Mouse (Mus musculus) hindbrain, embryonic 14.5 days (tissue): Measurements from ENCODE around the gene Ppp1r26. TPM values are rescaled to one million over a fixed set of nuclear protein-coding genes. Genes with fewer than 3 reads are reported as not detected.

Experiments
- ATAC-seq: fragments of 200-750 bp; cut with Nextera tagmentation; 2 replicates; pipeline ENCODE4 v1.8.0; 2017; ENCODE audit warnings: moderate number of reproducible peaks, mild to moderate bottlenecking, moderate TSS enrichment, moderate library complexity; ENCODE audit not compliant: low FRiP score
- DNase-seq: peaks from one replicate; pipeline ENCODE4 v3.0.0-alpha.2; 2015; ENCODE audit warnings: low spot score
- H3K27ac ChIP-seq: fragments of 300-500 bp; sonication (generic); 2 replicates; pipeline ENCODE4 v1.5.1; 2014; ENCODE audit warnings: mild to moderate bottlenecking, moderate library complexity
- H3K27me3 ChIP-seq: fragments of 300-500 bp; sonication (generic); 2 replicates; pipeline ENCODE4 v1.6.1; 2014; ENCODE audit warnings: mild to moderate bottlenecking, low read length, mixed read lengths; ENCODE audit not compliant: control insufficient read depth, insufficient read depth
- H3K36me3 ChIP-seq: fragments of 300-500 bp; sonication (generic); replicated peaks from 2 replicates; pipeline ENCODE4 v1.6.1; 2014; ENCODE audit not compliant: control insufficient read depth, insufficient read depth
- H3K4me1 ChIP-seq: fragments of 300-500 bp; sonication (generic); replicated peaks from 2 replicates; pipeline ENCODE4 v1.6.1; 2014; ENCODE audit warnings: antibody characterized with exemption, low read length, mixed read lengths; ENCODE audit not compliant: control insufficient read depth, insufficient read depth
- H3K4me2 ChIP-seq: fragments of 300-500 bp; sonication (generic); replicated peaks from 2 replicates; pipeline ENCODE4 v1.6.1; 2014; ENCODE audit warnings: mild to moderate bottlenecking, moderate library complexity
- H3K4me3 ChIP-seq: fragments of 300-500 bp; sonication (generic); replicated peaks from 2 replicates; pipeline ENCODE4 v1.5.1; 2014; ENCODE audit warnings: mild to moderate bottlenecking, low read length
- H3K9ac ChIP-seq: fragments of 300-500 bp; sonication (generic); 2 replicates; pipeline ENCODE4 v1.6.1; 2014
- H3K9me3 ChIP-seq: fragments of 300-500 bp; sonication (generic); 2 replicates; pipeline ENCODE4 v1.6.1; 2016; ENCODE audit warnings: low read length; ENCODE audit not compliant: control insufficient read depth
- WGBS: fragments of 180-500 bp; shearing (Covaris S2); extraction: QIAGEN DNeasy Blood & Tissue Kit; methylation state at CpG from one replicate; pipeline ENCODE4 v1.1.7; 2014; 5-methylcytosine and 5-hydroxymethylcytosine counted together
- polyA plus RNA-seq: library from polyadenylated mRNA; unstranded; fragments of >200 nt; fragmentation: Nextera tagmentation; extraction: Ambion mirVana; gene quantifications from 2 replicates; pipeline ENCODE4 v1.2.1, GENCODE M21; 2014

The Ppp1r26 gene
- polyA plus RNA-seq, result 15.5 and 15.9 TPM in 2 replicates

GRCm38 (mm10) chr2:28446515-28447314 is at the start of gene Ppp1r26:
Ppp1r26 (plus strand) TSS chr2:28446800.
- peak; percentile 59 for ATAC-seq
- peak within 1 kb of the TSS; percentile 95 for H3K4me2 ChIP-seq
- DNase-seq, result peak; percentile 52
- H3K4me1 ChIP-seq, result peaks cover 14% of the 10 kb centered on the region
- H3K4me3 ChIP-seq, result peak within 1 kb of the TSS; percentile 87
- H3K9ac ChIP-seq, result peak within 1 kb of the TSS; percentile 92
- WGBS, result under 1% methylated on average over 70 of the region's 118 CpGs
- H3K36me3 ChIP-seq, result peaks cover 27% of the 10 kb centered on the region
- H3K9me3 ChIP-seq, result no peaks in the 10 kb centered on the region
- no peaks in the 10 kb centered on the region for H3K27me3 ChIP-seq
- H3K27ac ChIP-seq, result peak within 1 kb of the TSS; percentile 87

DNA sequence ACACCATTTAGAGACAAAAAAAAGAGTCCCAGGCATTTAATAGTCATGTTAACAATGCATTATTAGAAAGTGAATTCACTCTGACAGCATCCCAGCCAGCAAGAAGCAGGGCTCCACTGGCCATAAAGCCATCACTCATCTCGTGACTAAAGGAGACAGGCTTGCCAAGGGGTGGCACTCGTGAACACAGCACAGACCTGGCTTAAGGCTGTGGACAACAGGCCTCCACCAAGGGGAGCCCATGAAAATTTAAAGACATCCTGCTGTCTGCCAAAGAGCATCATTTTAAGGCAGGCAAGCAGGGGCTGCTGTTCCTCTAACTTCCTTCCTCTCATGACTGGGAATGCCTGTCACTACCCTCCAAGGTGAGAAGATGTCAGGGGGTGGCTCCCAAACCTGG is 49.7 kb upstream of the Ppp1r26 start:
- Histone ChIP-seq H3K9me3 (no peaks in the 10 kb centered on the region), H3K4me3 (no peak overlapping the region), H3K36me3 (no peaks in the 10 kb centered on the region), H3K4me2 (no peak overlapping the region), H3K4me1 (peaks cover 10% of the 10 kb centered on the region), H3K27me3 (no peaks in the 10 kb centered on the region), H3K9ac (no peak overlapping the region), H3K27ac (peak overlapping the region; percentile 62)
- 40% methylated on average over 2 of the region's 2 CpGs for WGBS
- no peak for DNase-seq
- ATAC-seq, result no peak

DNA sequence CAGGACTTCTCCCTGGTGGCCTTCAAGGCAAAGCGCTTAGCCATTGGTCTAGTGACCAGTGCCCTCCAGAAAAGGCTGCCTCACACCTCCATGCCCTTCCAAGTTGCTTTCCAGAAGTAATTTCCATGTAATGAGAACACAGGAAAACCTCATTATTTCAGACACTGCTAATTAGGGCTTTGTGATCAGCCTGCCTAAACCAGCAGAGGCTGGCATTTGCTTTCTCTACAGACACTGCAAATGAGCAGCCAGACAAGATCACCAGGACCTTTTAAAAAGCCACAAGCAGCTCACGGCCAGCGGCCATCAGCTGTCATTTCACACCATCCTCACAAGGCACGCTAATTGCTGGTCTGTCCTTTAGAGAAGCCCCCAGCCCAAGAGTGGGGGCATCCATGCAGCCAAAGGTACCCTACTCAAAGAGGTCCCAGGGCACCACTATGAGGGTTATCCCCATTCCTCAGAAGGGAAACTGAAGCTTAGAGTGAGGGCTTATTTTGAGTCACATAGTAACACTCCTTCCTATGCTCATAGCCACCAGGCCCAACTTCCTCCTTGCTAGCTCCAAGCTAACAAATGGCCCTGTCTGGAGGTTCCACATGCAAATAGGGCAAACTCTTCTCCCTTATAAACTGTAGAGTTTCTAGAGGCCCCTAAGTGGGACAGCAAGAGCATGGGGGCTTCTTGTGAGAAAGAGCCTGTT is 49.0 kb upstream of the Ppp1r26 start:
- Histone ChIP-seq H3K9ac (peak overlapping the region; percentile 17; the same call in 1 of the 2 replicates), H3K27me3 (no peaks in the 10 kb centered on the region), H3K9me3 (no peaks in the 10 kb centered on the region), H3K4me1 (peaks cover 11% of the 10 kb centered on the region), H3K36me3 (no peaks in the 10 kb centered on the region), H3K4me3 (no peak overlapping the region), H3K4me2 (no peak overlapping the region), H3K27ac (peak overlapping the region; percentile 62)
- no peak for DNase-seq
- WGBS, result 58% methylated on average over 4 of the region's 4 CpGs
- no peak for ATAC-seq

DNA sequence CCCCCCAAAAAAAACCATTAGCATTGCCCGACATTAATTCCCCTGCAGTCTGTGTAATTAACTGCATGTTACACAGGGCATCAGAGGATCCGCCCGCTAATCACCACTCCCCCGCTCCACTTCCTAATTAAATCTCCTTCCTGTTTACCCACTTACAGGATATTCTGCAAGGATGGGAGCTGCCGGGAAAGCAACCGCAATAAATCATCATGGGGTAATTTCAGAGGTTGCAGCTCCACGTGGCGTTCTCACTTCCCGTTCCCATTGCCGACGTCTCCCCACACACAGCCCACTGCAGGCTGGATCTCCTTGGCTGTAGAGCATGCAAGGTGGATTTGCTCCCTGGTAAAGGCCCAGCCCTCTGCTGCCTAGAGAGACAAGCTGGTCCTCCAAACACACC is 45.0 kb upstream of the Ppp1r26 start:
- Histone ChIP-seq H3K4me1 (peaks cover 11% of the 10 kb centered on the region), H3K4me3 (no peak overlapping the region), H3K36me3 (no peaks in the 10 kb centered on the region), H3K4me2 (no peak overlapping the region), H3K9me3 (no peaks in the 10 kb centered on the region), H3K27ac (peak overlapping the region; percentile 60), H3K27me3 (no peaks in the 10 kb centered on the region), H3K9ac (no peak overlapping the region)
- DNase-seq (peak; percentile 63), ATAC-seq (peak; percentile 53; the same call in 1 of the 2 replicates)
- 49% methylated on average over 11 of the region's 11 CpGs for WGBS

- Histone ChIP-seq H3K9ac (no peak overlapping the region), H3K4me1 (peaks cover 8% of the 10 kb centered on the region), H3K9me3 (no peaks in the 10 kb centered on the region), H3K27me3 (no peaks in the 10 kb centered on the region), H3K4me2 (no peak overlapping the region), H3K27ac (peak overlapping the region; percentile 60), H3K4me3 (no peak overlapping the region), H3K36me3 (no peaks in the 10 kb centered on the region)
- no peak for DNase-seq
- no peak for ATAC-seq
These were observed 44.5 kb upstream of the Ppp1r26 start for GRCm38 (mm10) chr2:28402128-28402527.

GRCm38 (mm10) chr2:28407796-28408195 is 38.8 kb upstream of the Ppp1r26 start:
- no peaks in the 10 kb centered on the region for H3K9me3 ChIP-seq
- ATAC-seq (no peak), DNase-seq (no peak)
- no peaks in the 10 kb centered on the region for H3K36me3 ChIP-seq
- no peak overlapping the region for H3K4me3 ChIP-seq
- H3K27ac ChIP-seq, result no peak overlapping the region
- 68% methylated on average over 7 of the region's 7 CpGs for WGBS
- no peak overlapping the region for H3K4me2 ChIP-seq
- no peaks in the 10 kb centered on the region for H3K27me3 ChIP-seq
- H3K4me1 ChIP-seq, result peaks cover 7% of the 10 kb centered on the region; the same call in 1 of the 2 replicates
- no peak overlapping the region for H3K9ac ChIP-seq

GRCm38 (mm10) chr2:28409144-28409543 is 37.5 kb upstream of the Ppp1r26 start:
- 0 out of 2 replicates have a peak overlapping the region, but pooled peaks have one; percentile 38 for H3K27ac ChIP-seq

DNA sequence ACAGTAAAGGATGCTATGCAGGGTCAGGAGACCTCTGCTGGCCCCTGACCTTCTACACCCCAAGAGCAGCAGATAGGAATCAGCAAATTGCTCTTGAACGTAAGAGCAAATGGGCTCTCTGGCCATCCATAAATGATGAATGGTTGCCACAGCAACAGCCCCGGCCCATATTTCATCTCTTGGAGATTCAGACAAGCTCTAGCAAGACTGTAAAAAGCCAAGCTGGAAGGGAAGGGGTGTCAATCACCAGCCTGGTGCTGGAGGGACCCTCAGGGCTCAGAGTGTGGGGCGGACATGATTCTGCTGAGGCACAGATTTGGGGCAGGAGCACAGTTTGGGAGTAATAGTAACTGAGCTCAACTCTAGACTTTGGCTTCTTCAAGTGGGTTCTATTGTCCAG is 37.0 kb upstream of the Ppp1r26 start:
- H3K4me3 ChIP-seq, result no peak overlapping the region
- H3K9me3 ChIP-seq, result no peaks in the 10 kb centered on the region
- H3K27me3 ChIP-seq, result no peaks in the 10 kb centered on the region
- H3K4me2 ChIP-seq, result no peak overlapping the region
- H3K27ac ChIP-seq, result 0 out of 2 replicates have a peak overlapping the region, but pooled peaks have one; percentile 38
- no peak overlapping the region for H3K9ac ChIP-seq
- 26% methylated on average over 3 of the region's 3 CpGs for WGBS
- H3K36me3 ChIP-seq, result no peaks in the 10 kb centered on the region
- H3K4me1 ChIP-seq, result peaks cover 7% of the 10 kb centered on the region; the same call in 1 of the 2 replicates
- ATAC-seq (no peak), DNase-seq (no peak)

More at GRCm38 (mm10) chr2:28409144-28409543, 37.5 kb upstream of the Ppp1r26 start:
- Histone ChIP-seq H3K9ac (no peak overlapping the region), H3K9me3 (no peaks in the 10 kb centered on the region), H3K27me3 (no peaks in the 10 kb centered on the region), H3K4me1 (peaks cover 7% of the 10 kb centered on the region; the same call in 1 of the 2 replicates), H3K36me3 (no peaks in the 10 kb centered on the region), H3K4me3 (no peak overlapping the region), H3K4me2 (no peak overlapping the region)
- ATAC-seq, result no peak
- peak; percentile 34 for DNase-seq
- 80% methylated on average over 4 of the region's 4 CpGs for WGBS

GRCm38 (mm10) chr2:28412936-28413335 is 33.7 kb upstream of the Ppp1r26 start:
- no peaks in the 10 kb centered on the region for H3K27me3 ChIP-seq
- peaks cover 13% of the 10 kb centered on the region for H3K4me1 ChIP-seq
- no peaks in the 10 kb centered on the region for H3K36me3 ChIP-seq
- H3K4me3 ChIP-seq, result no peak overlapping the region
- WGBS, result 74% methylated on average over 6 of the region's 6 CpGs
- H3K9ac ChIP-seq, result no peak overlapping the region
- ATAC-seq (no peak), DNase-seq (no peak)
- H3K9me3 ChIP-seq, result no peaks in the 10 kb centered on the region
- no peak overlapping the region for H3K27ac ChIP-seq
- no peak overlapping the region for H3K4me2 ChIP-seq
